Mouse (Mus musculus): ENCODE data around the gene Bcl6.

GRCm38 (mm10) chr16:23997912-23998311, 9.3 kb upstream of the Bcl6 start:
- no peak for TF ChIP-seq CTCF (IDR thresholded peaks at IDR 0.05; ENCODE audit: extremely low read depth, insufficient read depth, low read length)
- TF ChIP-seq POLR2A (IDR thresholded peaks at IDR 0.05; ENCODE audit: extremely low read depth, insufficient read depth, low read length): no peak

Measured in cortical plate, adult 2 months (tissue).